Mouse (Mus musculus) G1E (cell line): ENCODE results near the gene Gsto1. TPM values are rescaled to one million over a fixed set of nuclear protein-coding genes. Genes with fewer than 3 reads are reported as not detected.

Source experiments
- ATAC-seq: 2 replicates; pipeline ENCODE4 v1.8.0; 2016; ENCODE audit warnings: mild to moderate bottlenecking; ENCODE audit not compliant: insufficient number of reproducible peaks, poor library complexity, low FRiP score, severe bottlenecking; ENCODE audit errors: extremely low read depth
- DNase-seq: peaks from one replicate; pipeline ENCODE4 v3.0.0; 2012; ENCODE audit warnings: low spot score
- H3K27me3 ChIP-seq: 2 replicates; pipeline ENCODE4 v1.6.1; 2012; ENCODE audit warnings: mild to moderate bottlenecking, low read length, inconsistent platforms; ENCODE audit not compliant: insufficient read depth
- H3K36me3 ChIP-seq: replicated peaks from 2 replicates; pipeline ENCODE3; 2012; ENCODE audit warnings: mild to moderate bottlenecking, inconsistent platforms
- H3K4me1 ChIP-seq: 2 replicates; pipeline ENCODE4 v1.6.1; 2012; ENCODE audit warnings: low read depth, low read length, inconsistent platforms, mixed read lengths; ENCODE audit not compliant: insufficient read depth
- H3K4me3 ChIP-seq: 2 replicates; pipeline ENCODE4 v1.5.1; 2012; ENCODE audit warnings: low read depth, mild to moderate bottlenecking, inconsistent platforms, low read length, moderate library complexity, mixed read lengths
- H3K9me3 ChIP-seq: replicated peaks from 2 replicates; pipeline ENCODE4 v1.6.1; 2012; ENCODE audit warnings: inconsistent platforms
- CTCF ChIP-seq: IDR thresholded peaks from 2 replicates; pipeline ENCODE4 v1.5.1; 2012; ENCODE audit warnings: low read depth, low read length, inconsistent platforms, mixed read lengths
- GATA1 ChIP-seq: IDR thresholded peaks from 2 replicates; pipeline ENCODE4 v1.6.1; 2012; ENCODE audit warnings: borderline replicate concordance, low read length, inconsistent platforms, mixed read lengths
- GATA2 ChIP-seq: IDR thresholded peaks from 2 replicates; pipeline ENCODE4 v1.6.1; 2012; ENCODE audit warnings: low read depth, low read length, inconsistent platforms, borderline replicate concordance
- POLR2AphosphoS5 ChIP-seq: IDR thresholded peaks from 2 replicates; pipeline ENCODE4 v1.6.1; 2012; ENCODE audit warnings: low read depth, low read length, inconsistent platforms; ENCODE audit not compliant: insufficient replicate concordance
- TAL1 ChIP-seq: conservative IDR thresholded peaks from 2 replicates; pipeline ENCODE4 v1.6.1; 2012; ENCODE audit warnings: low read depth, low read length, inconsistent platforms, mixed read lengths
- polyA plus RNA-seq: library from polyadenylated mRNA; stranded (reverse); fragments of >175 nt; gene quantifications from 2 replicates; pipeline ENCODE4 v1.2.3, GENCODE M21; 2012
- total RNA-seq, 2 experiments: library from RNA; stranded (forward) in 1 of 2; stranded (reverse) in 1 of 2; fragments of 200-1000 nt in 1 of 2; fragments of >200 nt in 1 of 2; fragmentation: Nextera tagmentation in 1 of 2; gene quantifications; 2 replicates each; pipeline ENCODE4 v1.2.3; 2014 to 2017

Gsto1 gene
- total and polyA plus RNA-seq, 3 experiments = 33.8 to 45.1 (median 35.0) TPM

DNA sequence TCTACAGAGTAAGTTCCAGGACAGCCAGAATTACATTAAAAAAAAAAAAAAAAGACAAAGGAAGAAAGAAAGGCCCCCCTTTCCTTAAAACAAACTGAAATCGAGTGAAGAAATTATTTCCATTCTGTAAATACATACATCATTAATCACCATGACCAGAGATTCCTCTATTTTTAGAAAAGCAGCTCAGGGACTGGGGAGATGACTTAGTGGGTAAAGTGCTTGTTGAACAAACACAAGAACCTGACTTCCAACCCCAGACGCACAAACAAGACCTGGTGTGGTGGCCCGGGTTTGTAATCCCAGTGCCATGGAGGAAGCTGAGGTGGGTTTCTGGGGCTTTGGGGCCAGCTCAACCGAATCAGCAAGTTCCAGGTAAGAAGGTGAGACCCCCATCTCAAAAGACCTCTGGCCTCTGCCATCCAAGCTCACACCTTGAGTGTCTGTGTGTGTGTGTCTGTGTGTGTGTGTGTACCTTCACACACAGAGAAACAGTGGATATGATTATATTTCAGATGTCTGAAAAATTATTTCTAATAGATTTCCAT, 12.9 kb downstream of the Gsto1 start:
- DNase-seq = no peak
- no peak for ATAC-seq
- 0 out of 2 replicates have a peak, but pooled peaks cover 7% of the 10 kb centered on the region for H3K27me3 ChIP-seq
- H3K36me3 ChIP-seq = peaks cover 6% of the 10 kb centered on the region
- H3K4me1 ChIP-seq = peaks cover 7% of the 10 kb centered on the region; the same call in 1 of the 2 replicates
- TF ChIP-seq GATA1 = no peak
- no peak for TF ChIP-seq CTCF
- no peak for TF ChIP-seq POLR2AphosphoS5
- TF ChIP-seq TAL1 = no peak
- TF ChIP-seq GATA2 = no peak
- H3K9me3 ChIP-seq = peaks cover 12% of the 10 kb centered on the region
- H3K4me3 ChIP-seq = no peak overlapping the region

DNA sequence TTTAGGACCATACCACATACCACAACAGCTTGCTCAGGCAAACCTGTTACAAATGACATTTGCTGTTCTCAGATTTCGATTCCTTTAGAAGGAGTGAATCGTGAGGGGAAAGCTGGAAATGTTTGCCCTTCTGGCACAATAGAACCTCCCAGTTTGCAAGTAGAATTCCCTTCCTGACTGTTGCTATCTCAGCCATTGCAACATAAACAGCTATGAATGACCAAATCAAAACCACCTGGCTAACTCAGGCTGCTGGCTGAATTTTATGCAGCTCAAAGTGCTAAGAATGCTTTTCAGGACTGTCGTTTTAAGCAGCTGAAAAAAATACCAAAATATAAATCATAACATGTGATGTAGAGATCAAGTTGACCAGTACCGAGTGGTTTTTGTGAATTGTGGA, 14.2 kb downstream of the Gsto1 start:
- no peak for ATAC-seq
- peaks cover 7% of the 10 kb centered on the region; the same call in 1 of the 2 replicates for H3K4me1 ChIP-seq

DNA sequence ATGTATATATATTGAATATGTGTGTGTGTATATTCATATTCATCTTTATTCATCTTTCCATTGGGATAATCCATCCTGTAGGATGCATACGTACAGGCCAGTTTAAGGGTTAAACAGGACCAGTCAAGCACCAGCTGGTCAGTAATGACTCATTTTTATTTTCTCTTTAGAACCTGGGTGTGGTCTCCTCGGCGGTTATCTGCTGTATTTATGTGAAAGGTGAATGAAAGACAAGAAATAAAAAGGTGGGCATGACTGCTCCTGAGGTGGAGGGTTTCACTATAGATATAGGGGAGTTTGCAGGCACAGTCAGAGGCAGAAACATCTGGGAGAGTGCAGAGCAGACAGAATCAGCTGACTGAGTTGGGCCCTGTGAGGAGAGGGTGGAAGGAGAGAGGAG, 14.7 kb downstream of the Gsto1 start:
- TF ChIP-seq POLR2AphosphoS5 = no peak
- TF ChIP-seq GATA1 = no peak
- TF ChIP-seq CTCF = no peak
- TF ChIP-seq GATA2 = no peak
- TF ChIP-seq TAL1 = no peak
- no peaks in the 10 kb centered on the region for H3K36me3 ChIP-seq
- 0 out of 2 replicates have a peak, but pooled peaks cover 7% of the 10 kb centered on the region for H3K27me3 ChIP-seq
- DNase-seq (no peak), ATAC-seq (no peak)
- H3K4me1 ChIP-seq = peaks cover 7% of the 10 kb centered on the region; the same call in 1 of the 2 replicates
- no peak overlapping the region for H3K4me3 ChIP-seq
- H3K9me3 ChIP-seq = peaks cover 10% of the 10 kb centered on the region

More for the DNA sequence above, 14.2 kb downstream of the Gsto1 start:
- Histone ChIP-seq H3K27me3 (0 out of 2 replicates have a peak, but pooled peaks cover 7% of the 10 kb centered on the region), H3K36me3 (peaks cover 3% of the 10 kb centered on the region), H3K4me3 (no peak overlapping the region), H3K9me3 (peaks cover 12% of the 10 kb centered on the region)
- DNase-seq = no peak
- TF ChIP-seq CTCF = no peak
- TF ChIP-seq POLR2AphosphoS5 = no peak
- TF ChIP-seq GATA2 = no peak
- no peak for TF ChIP-seq GATA1
- TF ChIP-seq TAL1 = no peak

DNA sequence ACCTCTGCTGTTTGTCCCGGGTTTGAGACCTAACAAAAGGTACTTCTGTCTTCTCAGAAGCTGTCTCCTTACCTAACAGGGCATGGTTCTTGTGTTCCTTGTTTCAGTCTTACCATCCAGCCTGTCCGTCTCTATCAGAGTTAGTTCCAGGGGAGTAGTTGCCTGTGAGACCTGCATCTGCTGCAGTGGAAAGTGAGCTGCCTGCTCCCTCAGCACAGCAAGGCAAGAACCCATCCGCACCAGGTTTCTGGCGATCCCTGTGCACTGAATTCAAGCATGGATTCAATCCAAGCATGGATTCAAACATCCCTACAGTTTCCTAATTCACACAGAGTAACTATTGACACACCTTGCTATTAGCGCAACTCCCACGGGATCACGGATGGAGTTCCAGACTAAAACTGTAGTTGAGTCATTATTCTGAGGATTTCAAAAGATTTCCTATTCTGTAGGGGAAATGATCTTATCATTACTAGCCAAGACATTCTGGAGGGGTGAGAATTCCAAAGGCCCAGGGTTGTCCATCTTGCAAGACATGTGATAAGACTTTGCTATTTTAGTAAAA, 15.4 kb downstream of the Gsto1 start:
- Histone ChIP-seq H3K36me3 (no peaks in the 10 kb centered on the region), H3K4me1 (0 out of 2 replicates have a peak, but pooled peaks cover 3% of the 10 kb centered on the region), H3K9me3 (peaks cover 10% of the 10 kb centered on the region), H3K27me3 (0 out of 2 replicates have a peak, but pooled peaks cover 7% of the 10 kb centered on the region), H3K4me3 (no peak overlapping the region)
- DNase-seq (no peak), ATAC-seq (no peak)
- TF ChIP-seq POLR2AphosphoS5 = no peak
- TF ChIP-seq GATA1 = no peak
- no peak for TF ChIP-seq CTCF
- TF ChIP-seq TAL1 = no peak
- TF ChIP-seq GATA2 = no peak

DNA sequence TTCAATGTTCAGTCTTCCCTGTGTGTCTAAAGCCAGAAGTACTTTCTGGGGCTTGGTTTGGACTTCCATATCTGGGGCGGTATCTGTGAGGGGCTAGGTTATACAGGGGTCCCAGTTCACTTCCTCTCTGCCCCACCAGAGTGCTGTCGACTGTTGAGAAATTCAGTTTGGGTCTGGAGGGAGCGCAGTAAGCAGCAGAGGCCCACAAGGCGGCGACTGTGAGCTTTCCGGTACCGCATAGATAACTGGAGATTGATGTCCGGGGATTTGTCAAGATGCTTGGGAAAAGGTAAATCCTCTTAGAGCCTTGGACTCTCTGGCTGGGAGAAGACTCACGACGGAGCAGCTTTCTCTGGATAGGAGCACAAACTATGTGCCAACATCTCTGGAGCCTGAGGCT, 16.7 kb downstream of the Gsto1 start:
- no peaks in the 10 kb centered on the region for H3K4me1 ChIP-seq
- peaks cover 10% of the 10 kb centered on the region for H3K9me3 ChIP-seq
- no peak for TF ChIP-seq GATA1
- TF ChIP-seq GATA2 = no peak
- no peak for TF ChIP-seq CTCF
- no peak overlapping the region for H3K4me3 ChIP-seq
- 0 out of 2 replicates have a peak, but pooled peaks cover 9% of the 10 kb centered on the region for H3K27me3 ChIP-seq
- ATAC-seq = no peak
- no peak for DNase-seq
- no peaks in the 10 kb centered on the region for H3K36me3 ChIP-seq

DNA sequence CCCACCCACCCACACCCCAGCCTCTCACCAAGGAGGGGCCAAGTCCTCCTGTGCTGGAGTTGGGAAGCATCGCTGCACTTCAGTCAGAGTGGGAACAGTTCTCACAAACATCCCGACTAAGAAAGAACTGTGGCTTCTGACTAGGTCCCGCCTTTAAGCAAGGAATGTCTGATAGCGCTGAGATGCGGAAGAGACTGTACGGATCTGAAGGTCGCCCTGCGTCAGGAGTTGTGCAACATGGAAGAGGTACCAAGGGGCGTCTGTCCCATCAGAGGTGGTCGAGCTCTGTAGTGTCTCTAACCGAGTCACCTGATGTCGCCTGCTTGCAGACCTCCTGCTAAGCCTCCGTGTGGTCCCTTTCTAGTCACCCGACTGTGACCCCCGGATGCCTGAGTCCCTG, 21.5 kb downstream of the Gsto1 start:
- TF ChIP-seq CTCF = no peak
- no peak for TF ChIP-seq GATA2
- TF ChIP-seq GATA1 = no peak
- TF ChIP-seq POLR2AphosphoS5 = no peak
- no peak for TF ChIP-seq TAL1
- H3K4me1 ChIP-seq = no peaks in the 10 kb centered on the region
- no peak overlapping the region for H3K4me3 ChIP-seq
- ATAC-seq = no peak
- peaks cover 14% of the 10 kb centered on the region for H3K9me3 ChIP-seq
- DNase-seq = no peak
- H3K36me3 ChIP-seq = no peaks in the 10 kb centered on the region
- 0 out of 2 replicates have a peak, but pooled peaks cover 5% of the 10 kb centered on the region for H3K27me3 ChIP-seq
